Mouse (Mus musculus) WW6 (cell line): Measurements from ENCODE around the gene Gm10382.
"Not testable (repeated sequence)": the region's sequence is repeated elsewhere in the genome, so short reads cannot be mapped to it uniquely, and the experiment has no call there.

Source experiments
- DNase-seq: peaks from one replicate; pipeline ENCODE4 v3.0.0-alpha.2; 2013; ENCODE audit warnings: low read depth, low spot score

Gm10382 gene

GRCm38 (mm10) chr5:125370950-125371693 is 18.0 kb upstream of the Gm10382 start:
- DNase-seq: no peak

- no peak for DNase-seq
Observed at GRCm38 (mm10) chr5:125372027-125372426, 17.1 kb upstream of the Gm10382 start.

GRCm38 (mm10) chr5:125375871-125376270 is 13.3 kb upstream of the Gm10382 start:
- DNase-seq: no peak

DNA sequence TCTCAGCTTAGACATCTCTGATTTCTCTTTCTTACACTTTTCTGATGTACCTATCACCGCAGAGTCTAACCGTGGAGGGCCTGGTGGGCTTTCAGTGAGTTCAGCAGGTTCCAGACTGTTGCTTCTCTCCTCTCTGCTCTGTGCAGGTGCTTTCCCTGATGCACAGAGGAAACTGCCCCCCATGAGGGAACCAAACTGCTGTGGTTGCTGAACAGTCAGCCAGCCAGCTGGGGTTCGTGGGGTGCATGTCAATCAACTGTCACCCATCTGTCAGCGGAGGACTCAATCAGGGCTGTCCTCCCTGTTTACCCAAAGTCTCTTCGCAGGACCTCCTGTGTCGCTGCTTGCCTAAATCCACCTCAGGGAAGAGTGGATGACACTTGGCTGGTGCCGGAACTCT is 11.9 kb upstream of the Gm10382 start:
- no peak for DNase-seq

DNA sequence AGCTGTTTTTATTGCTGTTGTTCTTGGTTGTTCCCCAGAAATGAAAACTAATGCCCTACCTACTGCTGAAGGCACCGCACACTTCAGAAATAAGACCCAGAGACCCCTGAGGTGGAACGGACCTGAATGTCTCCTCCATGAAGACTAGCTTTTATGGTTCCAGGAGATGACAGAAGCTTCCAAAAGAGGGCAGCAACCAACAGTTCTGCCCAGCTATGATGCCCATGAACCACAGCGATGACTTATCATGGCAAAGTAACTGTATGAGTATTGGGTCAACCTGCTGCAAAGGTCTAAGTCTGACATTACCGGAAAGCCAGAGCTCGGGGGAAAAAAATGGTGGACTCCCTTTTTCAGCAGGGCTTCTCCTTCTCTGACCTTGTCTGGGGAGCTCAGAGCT is 10.2 kb upstream of the Gm10382 start:
- DNase-seq: no peak

GRCm38 (mm10) chr5:125381954-125382672 is 7.0 kb upstream of the Gm10382 start:
- no peak for DNase-seq

- DNase-seq: no peak
Observed at GRCm38 (mm10) chr5:125382673-125383558, 6.2 kb upstream of the Gm10382 start.

DNA sequence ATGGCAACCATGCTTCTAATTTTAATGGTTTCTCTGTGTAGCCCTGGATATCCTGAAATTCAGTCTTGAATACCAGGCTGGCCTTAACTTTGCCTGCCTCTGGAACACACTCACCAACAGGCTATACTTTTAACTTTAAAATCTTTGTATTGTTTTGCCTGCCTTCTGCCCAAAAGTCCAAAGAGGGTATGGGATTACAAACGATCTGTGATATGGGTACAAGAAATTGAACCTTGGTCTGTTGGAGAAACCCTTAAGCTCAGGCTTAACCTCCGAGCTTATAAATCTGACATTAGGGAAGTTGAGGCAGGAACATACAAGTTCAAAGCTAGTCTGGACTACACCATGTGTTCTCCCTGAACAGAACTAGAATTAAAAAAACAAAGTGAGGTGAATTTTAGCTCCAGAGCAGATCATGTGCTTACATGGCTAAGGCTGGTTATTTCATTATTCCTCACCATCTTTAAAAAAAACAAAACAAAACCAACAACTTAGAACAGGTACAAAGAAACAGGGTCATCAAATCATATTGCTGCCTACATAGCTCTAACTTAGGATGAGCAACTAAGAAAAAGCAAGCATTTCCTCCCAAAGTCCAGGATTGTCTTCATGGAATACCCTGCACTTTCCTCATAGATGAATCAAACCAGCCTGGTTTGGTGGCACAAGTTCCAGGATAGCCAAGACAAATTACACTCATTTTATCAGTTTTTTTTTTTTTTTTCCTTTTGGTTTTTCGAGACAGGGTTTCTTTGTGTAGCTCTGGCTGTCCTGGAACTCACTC is 5.3 kb upstream of the Gm10382 start:
- no peak for DNase-seq

DNA sequence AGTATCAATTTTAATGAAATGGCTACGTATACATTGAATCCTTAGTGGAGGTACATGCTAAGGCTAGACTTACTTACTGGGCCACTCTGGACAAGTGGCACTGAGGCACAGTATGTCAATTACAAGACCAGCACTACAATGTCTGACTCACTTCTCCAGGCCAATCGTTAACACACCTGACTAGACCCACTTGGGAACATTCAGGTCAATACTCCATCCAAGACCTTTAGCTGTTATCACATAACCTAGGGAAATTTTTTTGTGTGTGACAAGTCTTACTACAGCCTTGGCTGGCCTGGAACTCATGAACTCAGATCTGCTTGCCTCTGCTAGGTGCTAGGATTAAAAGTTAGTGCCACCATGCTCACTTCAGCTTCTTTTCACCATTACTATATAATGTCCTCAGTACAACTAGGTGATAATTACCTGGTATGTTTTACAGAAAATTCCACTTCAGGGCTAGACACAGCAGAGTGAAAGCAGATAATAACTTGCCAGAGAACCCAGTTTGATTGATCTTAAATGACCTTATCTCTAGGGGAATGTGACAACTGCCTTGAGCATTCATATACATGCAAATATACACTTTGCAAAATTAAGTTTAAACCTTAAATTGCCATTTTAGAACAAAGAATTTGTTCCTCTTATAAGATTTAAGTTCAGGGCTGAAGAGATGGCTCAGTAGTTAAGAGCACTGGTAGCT is 4.5 kb upstream of the Gm10382 start:
- no peak for DNase-seq

- DNase-seq: no peak
Observed at GRCm38 (mm10) chr5:125385215-125385940, 3.7 kb upstream of the Gm10382 start.

- not testable (repeated sequence) for DNase-seq
Observed at GRCm38 (mm10) chr5:125387295-125387694, 1.8 kb upstream of the Gm10382 start.

GRCm38 (mm10) chr5:125388358-125389092 is 597 bp upstream of the Gm10382 start:
- no peak for DNase-seq

DNA sequence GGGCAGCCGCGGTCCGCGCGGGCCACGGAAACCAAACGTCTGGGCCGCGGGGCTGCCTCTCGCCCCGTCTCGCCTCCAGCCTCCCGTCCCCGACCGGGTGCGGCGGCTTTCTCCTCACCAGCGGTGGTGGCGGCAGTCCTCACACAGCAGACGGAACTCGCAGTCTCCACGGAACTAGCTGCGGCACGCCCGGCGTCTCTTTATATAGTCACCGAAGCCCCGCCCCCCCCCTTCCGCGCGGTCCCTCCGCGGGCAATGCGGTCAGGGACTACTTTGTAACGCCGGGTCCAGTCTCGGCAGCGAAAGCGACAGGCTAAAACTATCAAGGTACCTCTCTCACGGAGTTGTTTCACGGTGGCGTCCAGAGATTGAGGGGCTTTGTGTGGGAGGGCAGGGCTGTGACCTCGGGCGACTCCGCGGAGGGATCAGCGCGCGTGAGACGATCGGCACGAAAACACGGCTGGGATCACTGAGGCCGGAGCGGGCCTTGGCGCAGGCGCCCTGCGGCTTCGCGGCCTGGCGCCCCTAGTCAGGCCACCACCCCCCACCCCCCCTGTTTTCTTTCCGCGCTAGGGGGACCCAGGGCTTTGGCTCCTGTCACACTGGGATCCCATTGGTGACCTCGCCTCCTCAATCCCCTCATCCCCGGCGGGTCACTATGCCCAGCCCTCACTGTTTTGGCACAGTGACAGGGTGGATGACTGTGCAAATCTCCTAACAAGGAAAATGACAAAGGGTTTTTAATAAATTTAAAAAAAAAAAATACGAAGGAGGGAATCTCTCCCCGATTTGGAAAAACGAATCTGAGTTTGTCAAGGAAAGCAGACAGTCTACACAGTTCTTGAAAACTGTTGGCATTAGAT is 688 bp downstream of the Gm10382 start, which contains the start of gene Ubc:
TSS of gene Ubc (minus strand) at position 624 of the 863 bp plus-strand sequence.
- no peak for DNase-seq

DNA sequence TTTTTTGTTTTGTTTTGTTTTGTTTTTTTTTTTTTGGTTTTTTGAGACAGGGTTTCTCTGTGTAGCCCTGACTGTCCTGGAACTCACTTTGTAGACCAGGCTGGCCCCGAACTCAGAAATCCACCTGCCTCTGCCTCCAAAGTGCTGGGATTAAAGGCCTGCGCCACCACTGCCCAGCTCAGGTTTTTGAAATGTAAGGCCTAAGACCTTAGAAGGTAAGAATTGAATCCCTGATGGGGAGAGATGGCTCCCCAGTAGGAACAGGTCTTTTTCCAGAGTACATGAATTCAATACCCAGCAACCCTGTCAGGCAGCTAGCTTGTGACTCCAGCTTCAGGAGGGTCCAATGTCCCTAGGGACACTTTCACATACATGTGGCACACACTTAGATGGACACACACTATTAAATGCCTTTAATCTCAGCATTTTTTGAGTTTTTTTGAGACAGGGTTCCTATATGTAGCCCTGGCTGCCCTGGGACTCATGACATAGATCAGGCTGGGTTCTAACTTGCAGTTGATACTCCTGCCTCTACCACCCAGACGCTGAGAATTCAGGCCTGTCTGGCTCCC is 1.9 kb downstream of the Gm10382 start:
- DNase-seq: no peak

DNA sequence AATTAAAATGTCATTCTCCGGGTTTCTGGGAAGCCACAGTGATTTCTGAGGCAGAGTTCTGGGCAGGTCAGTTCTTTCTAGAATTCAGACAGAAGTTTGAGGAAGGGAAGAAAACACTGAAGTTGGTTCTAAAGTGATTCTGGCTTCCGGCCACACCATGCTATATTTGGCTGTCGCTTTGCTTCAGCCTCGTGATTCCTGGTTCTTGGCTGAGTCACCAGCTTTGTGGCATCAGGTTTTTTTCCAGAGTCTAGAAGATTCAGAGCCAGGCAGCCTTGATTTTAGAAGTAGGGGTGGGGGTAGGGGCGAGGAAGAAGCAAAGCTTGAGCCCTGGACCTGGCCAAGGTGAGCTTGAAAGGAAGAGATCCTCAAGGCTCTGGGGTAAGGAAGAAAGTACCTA is 2.5 kb downstream of the Gm10382 start:
- no peak for DNase-seq

GRCm38 (mm10) chr5:125392176-125392575 is 3.1 kb downstream of the Gm10382 start:
- DNase-seq: not testable (repeated sequence)

DNA sequence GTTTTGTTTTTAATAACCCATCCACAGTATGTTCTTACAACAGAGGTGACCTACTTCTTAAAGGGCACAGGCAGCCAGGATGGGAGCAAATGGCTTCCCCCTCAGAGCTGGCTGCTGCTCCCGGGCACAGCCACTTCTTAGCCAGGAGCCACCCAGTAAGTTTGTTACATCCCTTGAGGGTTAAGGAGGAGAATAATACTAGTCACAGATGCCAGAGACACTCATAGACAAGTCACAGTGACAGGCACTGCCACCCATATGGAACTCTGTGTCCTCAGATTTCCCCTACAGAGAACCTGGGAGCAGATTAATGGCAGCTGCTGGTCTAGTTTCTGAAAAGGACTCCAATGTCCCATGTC is 3.5 kb downstream of the Gm10382 start:
- no peak for DNase-seq
